Mouse (Mus musculus) brain, embryonic 14.5 days (tissue): ENCODE results near the gene Lipt2.

Source experiments
- CTCF ChIP-seq: fragments of 200-500 bp; IDR thresholded peaks from 2 replicates; pipeline ENCODE4 v1.5.1; 2012; ENCODE audit warnings: inconsistent platforms, mild to moderate bottlenecking, moderate library complexity, borderline replicate concordance; ENCODE audit not compliant: insufficient read depth, insufficient read length; ENCODE audit errors: extremely low read depth
- POLR2A ChIP-seq: fragments of 200-500 bp; IDR thresholded peaks from 2 replicates; pipeline ENCODE4 v1.6.1; 2012; ENCODE audit warnings: mild to moderate bottlenecking, inconsistent platforms, borderline replicate concordance; ENCODE audit not compliant: poor library complexity, insufficient read depth, insufficient read length, severe bottlenecking; ENCODE audit errors: extremely low read depth

DNA sequence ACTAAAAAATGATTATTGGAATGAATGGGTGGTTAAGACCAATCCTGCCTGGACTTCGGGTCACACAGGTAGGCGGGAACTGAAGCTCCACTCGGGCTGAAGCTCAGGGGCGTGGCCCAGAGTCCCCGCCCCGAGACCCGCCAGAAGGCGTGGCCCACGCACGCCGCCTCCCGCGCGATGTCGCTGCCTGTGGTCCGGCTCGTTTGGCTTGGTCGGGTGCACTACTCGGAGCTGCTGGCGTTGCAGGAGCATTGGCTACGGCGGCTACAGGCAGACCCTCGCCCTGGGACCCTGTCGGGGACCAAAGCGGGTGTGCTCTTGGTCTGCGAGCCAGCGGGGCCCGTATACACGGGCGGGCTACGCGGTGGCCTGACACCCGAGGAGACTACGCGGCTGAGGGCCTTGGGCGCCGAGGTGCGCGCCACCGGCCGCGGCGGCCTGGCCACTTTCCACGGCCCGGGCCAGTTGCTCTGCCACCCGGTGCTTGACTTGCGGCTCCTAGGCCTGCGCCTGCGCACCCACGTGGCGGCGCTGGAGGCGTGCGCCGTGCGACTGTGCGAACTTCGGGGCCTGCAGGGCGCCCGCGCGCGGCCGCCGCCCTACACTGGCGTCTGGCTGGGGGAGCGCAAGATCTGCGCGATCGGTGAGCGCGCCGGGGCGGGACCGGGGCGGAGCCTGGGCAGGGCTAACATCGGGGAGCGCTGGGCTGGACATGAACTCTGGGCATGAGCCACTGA is at the start of gene Lipt2:
- TF ChIP-seq POLR2A (peak; percentile 62), CTCF (no peak)
